Mouse (Mus musculus): ENCODE results near the gene Mrpl18. TPM values are rescaled to one million over a fixed set of nuclear protein-coding genes. Genes with fewer than 3 reads are reported as not detected.
"Not testable (repeated sequence)": the region's sequence is repeated elsewhere in the genome, so short reads cannot be mapped to it uniquely, and the experiment has no call there.

Gene Mrpl18
- 10 to 100 TPM; 60.4 to 66.3 TPM for total RNA-seq (2021)
- long read RNA-seq, experiment 1, transcript Mrpl18-201 (4 exons, 1,219 nt): major isoform, 65 of 74 reads
- long read RNA-seq, experiment 1, partial matches to known transcripts: 0 of 74 reads
- long read RNA-seq, experiment 1, other reads (novel, unspliced or antisense): 9 of 74 reads
- long read RNA-seq, experiment 2, transcript Mrpl18-201 (4 exons, 1,219 nt): major isoform, 48 of 52 reads
- long read RNA-seq, experiment 2, partial matches to known transcripts: 1 of 52 reads
- long read RNA-seq, experiment 2, other reads (novel, unspliced or antisense): 3 of 52 reads

GRCm38 (mm10) chr17:12915881-12916583 lies at the start of gene Mrpl18:
TSS of gene Mrpl18 (minus strand) at chr17:12916345.
- peak; percentile 98 to 99 for DNase-seq (ENCODE audit: low spot score in 2 of 2)

GRCm38 (mm10) chr17:12963476-12963875 lies 47.3 kb upstream of the Mrpl18 start:
- DNase-seq (ENCODE audit: low spot score in 2 of 2): no peak

- DNase-seq (ENCODE audit: low spot score in 2 of 2): peak; percentile 91 to 94
These were observed 44.3 kb upstream of the Mrpl18 start, which contains the start of gene Acat2 for GRCm38 (mm10) chr17:12960331-12960873. TSS of gene Acat2 (minus strand) at chr17:12960747.

- DNase-seq (ENCODE audit: low spot score in 2 of 2): not testable (repeated sequence)
These were observed 43.2 kb upstream of the Mrpl18 start for GRCm38 (mm10) chr17:12959377-12959776.

GRCm38 (mm10) chr17:12956664-12957063 lies 40.5 kb upstream of the Mrpl18 start:
- no peak for DNase-seq (ENCODE audit: low spot score in 2 of 2)

- DNase-seq (ENCODE audit: low spot score in 2 of 2): no peak
These were observed 33.5 kb upstream of the Mrpl18 start for GRCm38 (mm10) chr17:12949669-12950068.

GRCm38 (mm10) chr17:12942459-12943162 lies 26.5 kb upstream of the Mrpl18 start:
- no peak for DNase-seq (ENCODE audit: low spot score in 2 of 2)

- no peak for DNase-seq (ENCODE audit: low spot score in 2 of 2)
These were observed 25.6 kb upstream of the Mrpl18 start for GRCm38 (mm10) chr17:12941543-12942260.

- DNase-seq (ENCODE audit: low spot score in 2 of 2): no peak
These were observed 24.1 kb upstream of the Mrpl18 start, which contains the start of gene Acat3 for GRCm38 (mm10) chr17:12940151-12940805. TSS of gene Acat3 (minus strand) at chr17:12940600.

GRCm38 (mm10) chr17:12939377-12940148 lies 23.4 kb upstream of the Mrpl18 start:
- DNase-seq (ENCODE audit: low spot score in 2 of 2): not testable (repeated sequence)

GRCm38 (mm10) chr17:12938077-12938476 lies 21.9 kb upstream of the Mrpl18 start:
- DNase-seq (ENCODE audit: low spot score in 2 of 2): no peak

GRCm38 (mm10) chr17:12937412-12937970 lies 21.3 kb upstream of the Mrpl18 start:
- no peak for DNase-seq (ENCODE audit: low spot score in 2 of 2)

- DNase-seq (ENCODE audit: low spot score in 2 of 2): no peak
These were observed 19.6 kb upstream of the Mrpl18 start for GRCm38 (mm10) chr17:12935719-12936118.

GRCm38 (mm10) chr17:12931576-12931975 lies 15.4 kb upstream of the Mrpl18 start:
- DNase-seq (ENCODE audit: low spot score in 2 of 2): not testable (repeated sequence)

GRCm38 (mm10) chr17:12925703-12926180 lies 9.6 kb upstream of the Mrpl18 start:
- DNase-seq (ENCODE audit: low spot score in 2 of 2): no peak

GRCm38 (mm10) chr17:12925001-12925400 lies 8.9 kb upstream of the Mrpl18 start:
- no peak for DNase-seq (ENCODE audit: low spot score in 2 of 2)

- no peak for DNase-seq (ENCODE audit: low spot score in 2 of 2)
These were observed 4.9 kb upstream of the Mrpl18 start for GRCm38 (mm10) chr17:12921073-12921472.

- peak; percentile 27 to 54 for DNase-seq (ENCODE audit: low spot score in 2 of 2)
These were observed 639 bp upstream of the Mrpl18 start for GRCm38 (mm10) chr17:12916588-12917380.

Data from left cerebral cortex, adult 18-20 months (tissue).